Mouse (Mus musculus) forebrain, postnatal 0 days (tissue): ENCODE measurements around the gene Mthfd1l. TPM values are rescaled to one million over a fixed set of nuclear protein-coding genes. Genes with fewer than 3 reads are reported as not detected.

Experiments
- ATAC-seq: fragments of 200-750 bp; cut with Nextera tagmentation; 2 replicates; pipeline ENCODE4 v1.8.0; 2017; ENCODE audit warnings: mild to moderate bottlenecking, moderate library complexity
- DNase-seq: peaks from one replicate; pipeline ENCODE4 v3.0.0-alpha.2; 2015
- H3K27ac ChIP-seq: fragments of 300-500 bp; sonication (generic); 2 replicates; pipeline ENCODE4 v1.5.1; 2014; ENCODE audit warnings: low read depth, mild to moderate bottlenecking, antibody characterized with exemption, low read length, moderate library complexity, mixed read lengths
- H3K27me3 ChIP-seq: fragments of 300-500 bp; sonication (generic); 2 replicates; pipeline ENCODE4 v1.6.1; 2014; ENCODE audit warnings: mild to moderate bottlenecking, low read length, mixed read lengths; ENCODE audit not compliant: insufficient read depth
- H3K36me3 ChIP-seq: fragments of 300-500 bp; sonication (generic); 2 replicates; pipeline ENCODE4 v1.6.1; 2014; ENCODE audit warnings: mild to moderate bottlenecking, moderate library complexity; ENCODE audit not compliant: insufficient read depth
- H3K4me1 ChIP-seq: fragments of 300-500 bp; sonication (generic); 2 replicates; pipeline ENCODE4 v1.6.1; 2014; ENCODE audit warnings: antibody characterized with exemption; ENCODE audit not compliant: insufficient read depth
- H3K4me2 ChIP-seq: fragments of 300-500 bp; sonication (generic); 2 replicates; pipeline ENCODE4 v1.6.1; 2014; ENCODE audit warnings: low read depth, mild to moderate bottlenecking, moderate library complexity
- H3K4me3 ChIP-seq: fragments of 300-500 bp; sonication (generic); 2 replicates; pipeline ENCODE4 v1.5.1; 2014; ENCODE audit warnings: low read depth, low read length, mixed read lengths
- H3K9ac ChIP-seq: fragments of 300-500 bp; sonication (generic); 2 replicates; pipeline ENCODE4 v1.6.1; 2014; ENCODE audit warnings: mild to moderate bottlenecking
- H3K9me3 ChIP-seq: fragments of 300-500 bp; sonication (generic); 2 replicates; pipeline ENCODE4 v1.6.1; 2016; ENCODE audit warnings: low read length
- CTCF ChIP-seq: sonication (generic); IDR thresholded peaks from 2 replicates; pipeline ENCODE4 v1.5.1; 2016; ENCODE audit warnings: antibody characterized with exemption, control low read depth, low read depth
- WGBS: fragments of 180-500 bp; shearing (Covaris S2); extraction: QIAGEN DNeasy Blood & Tissue Kit; methylation state at CpG from one replicate; pipeline ENCODE4 v1.1.7; 2014; 5-methylcytosine and 5-hydroxymethylcytosine counted together
- polyA plus RNA-seq: library from polyadenylated mRNA; unstranded; fragments of >200 nt; fragmentation: Nextera tagmentation; extraction: Ambion mirVana; gene quantifications from 2 replicates; pipeline ENCODE4 v1.2.1, GENCODE M21; 2015
- total RNA-seq: library from RNA; depleted of rRNA; stranded (reverse); fragments of >200 nt; gene quantifications from 2 replicates; pipeline ENCODE4 v1.2.3, GENCODE M21; 2014

The Mthfd1l gene
- total and polyA plus RNA-seq, 2 experiments from 2014 or later: 5.9 to 9.1 TPM

DNA sequence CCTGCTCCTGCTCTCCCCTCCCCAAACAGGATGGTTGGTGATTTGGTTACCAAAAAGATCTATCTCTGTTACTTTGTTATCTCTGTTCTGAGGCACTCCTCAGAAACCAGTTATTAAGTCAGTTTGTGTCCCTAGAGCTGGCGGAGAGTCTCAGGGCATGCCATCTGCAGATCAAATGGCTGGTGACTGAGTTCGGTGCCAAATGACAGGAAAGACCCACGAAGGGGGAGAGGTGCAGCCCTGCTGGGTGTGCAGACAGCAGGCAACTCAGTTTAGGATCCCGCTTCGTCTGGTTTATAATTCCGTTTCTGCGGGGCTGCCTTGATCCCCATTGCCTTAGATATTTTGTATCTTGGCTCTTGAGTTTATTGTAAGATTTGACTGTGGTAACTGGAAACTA is 168.8 kb downstream of the Mthfd1l start:
- DNase-seq (no peak), ATAC-seq (peak; percentile 27; the same call in 1 of the 2 replicates)
- Histone ChIP-seq H3K4me1 (no peaks in the 10 kb centered on the region), H3K9ac (no peak overlapping the region), H3K36me3 (no peaks in the 10 kb centered on the region), H3K4me2 (no peak overlapping the region), H3K4me3 (no peak overlapping the region), H3K27me3 (no peaks in the 10 kb centered on the region), H3K27ac (no peak overlapping the region), H3K9me3 (no peaks in the 10 kb centered on the region)
- TF ChIP-seq CTCF: no peak
- WGBS: 54% methylated on average over 7 of the region's 7 CpGs

DNA sequence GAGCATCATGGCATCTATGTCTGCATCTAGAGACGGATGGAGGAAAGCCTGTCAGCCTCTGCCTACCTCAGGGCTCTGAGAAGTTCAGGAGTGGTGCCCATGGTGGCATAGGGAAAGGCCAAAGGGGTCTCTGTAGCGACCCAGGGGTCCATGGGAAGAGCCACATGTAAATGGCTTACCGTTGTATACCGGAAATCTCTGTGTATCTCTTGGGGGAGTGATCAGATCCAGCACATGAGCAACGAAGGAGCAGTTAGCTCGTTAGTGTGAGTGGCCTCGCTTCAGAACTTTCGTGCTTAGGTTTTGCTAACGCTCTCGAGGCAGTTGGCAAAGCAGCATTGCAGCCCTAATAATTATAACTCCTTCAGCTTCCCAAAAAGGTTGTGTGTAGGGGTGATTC is 169.9 kb downstream of the Mthfd1l start:
- H3K9me3 ChIP-seq: no peaks in the 10 kb centered on the region
- 52% methylated on average over 10 of the region's 10 CpGs for WGBS
- H3K27me3 ChIP-seq: no peaks in the 10 kb centered on the region
- no peak overlapping the region for H3K4me3 ChIP-seq
- no peak for DNase-seq
- no peak for TF ChIP-seq CTCF
- ATAC-seq: no peak
- H3K9ac ChIP-seq: no peak overlapping the region
- H3K36me3 ChIP-seq: no peaks in the 10 kb centered on the region
- no peak overlapping the region for H3K27ac ChIP-seq
- no peaks in the 10 kb centered on the region for H3K4me1 ChIP-seq
- no peak overlapping the region for H3K4me2 ChIP-seq

DNA sequence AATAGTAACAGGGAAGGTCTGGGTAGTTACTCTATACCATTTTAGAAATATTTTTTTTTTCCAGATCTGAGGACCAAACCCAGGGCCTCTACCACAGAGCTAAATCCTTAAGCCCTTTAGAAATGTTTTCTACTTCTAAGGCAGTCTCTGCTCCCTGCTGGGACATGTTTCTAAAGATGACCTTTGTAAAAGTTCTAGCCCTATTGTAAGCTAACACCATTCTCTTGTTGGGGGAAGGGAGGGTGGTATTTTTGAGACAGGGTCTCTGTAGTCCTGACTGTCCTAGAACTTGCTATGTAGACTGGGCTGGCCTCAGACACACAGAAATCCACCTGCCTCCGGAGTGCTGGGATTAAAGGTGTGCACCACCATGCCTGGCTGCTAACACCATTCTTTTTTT is 170.5 kb downstream of the Mthfd1l start:
- no peaks in the 10 kb centered on the region for H3K27me3 ChIP-seq
- H3K27ac ChIP-seq: no peak overlapping the region
- ATAC-seq: no peak
- H3K4me2 ChIP-seq: no peak overlapping the region
- no peaks in the 10 kb centered on the region for H3K9me3 ChIP-seq
- H3K4me1 ChIP-seq: no peaks in the 10 kb centered on the region
- WGBS: 58% methylated on average over 1 of the region's 1 CpGs
- H3K9ac ChIP-seq: no peak overlapping the region
- H3K4me3 ChIP-seq: no peak overlapping the region
- no peak for DNase-seq
- no peak for TF ChIP-seq CTCF
- H3K36me3 ChIP-seq: no peaks in the 10 kb centered on the region

DNA sequence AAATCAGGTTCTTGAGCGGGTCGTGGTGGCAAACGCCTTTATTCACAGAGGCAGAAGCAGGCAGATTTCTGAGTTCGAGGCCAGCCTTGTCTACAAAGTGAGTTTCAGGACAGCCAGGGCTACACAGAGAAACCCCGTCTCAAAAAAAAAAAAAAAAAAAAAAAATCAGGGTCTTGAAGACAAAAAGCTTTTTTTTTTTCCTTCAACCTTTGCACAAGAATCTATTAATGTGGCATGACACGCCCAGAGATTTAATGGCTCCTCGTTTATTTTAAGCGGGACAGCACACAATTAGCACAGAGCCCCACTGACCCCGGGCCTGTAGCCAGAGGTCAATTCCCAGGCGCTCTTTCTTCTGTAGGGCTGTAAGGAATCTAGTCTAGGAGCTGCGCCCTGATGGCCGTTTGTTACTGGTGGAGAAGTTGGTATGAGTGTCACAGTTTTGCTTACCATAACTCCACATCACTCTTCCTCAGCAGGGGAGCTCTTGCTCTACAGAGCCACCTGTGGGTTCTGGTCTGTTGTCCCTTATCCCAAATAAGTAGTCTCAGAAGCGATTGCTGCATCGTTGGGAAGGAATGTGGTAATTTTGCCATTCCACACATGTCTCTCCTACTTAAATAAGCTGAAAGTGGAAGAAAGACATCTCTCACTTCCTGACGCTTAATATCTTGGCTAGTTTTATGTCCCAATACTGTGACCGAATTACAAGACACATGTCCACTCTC is 172.3 kb downstream of the Mthfd1l start:
- H3K9me3 ChIP-seq: no peaks in the 10 kb centered on the region
- DNase-seq (no peak), ATAC-seq (no peak)
- no peak overlapping the region for H3K27ac ChIP-seq
- no peak overlapping the region for H3K4me3 ChIP-seq
- H3K4me2 ChIP-seq: no peak overlapping the region
- no peak overlapping the region for H3K9ac ChIP-seq
- TF ChIP-seq CTCF: no peak
- no peaks in the 10 kb centered on the region for H3K27me3 ChIP-seq
- H3K4me1 ChIP-seq: no peaks in the 10 kb centered on the region
- WGBS: 59% methylated on average over 16 of the region's 16 CpGs
- H3K36me3 ChIP-seq: no peaks in the 10 kb centered on the region

DNA sequence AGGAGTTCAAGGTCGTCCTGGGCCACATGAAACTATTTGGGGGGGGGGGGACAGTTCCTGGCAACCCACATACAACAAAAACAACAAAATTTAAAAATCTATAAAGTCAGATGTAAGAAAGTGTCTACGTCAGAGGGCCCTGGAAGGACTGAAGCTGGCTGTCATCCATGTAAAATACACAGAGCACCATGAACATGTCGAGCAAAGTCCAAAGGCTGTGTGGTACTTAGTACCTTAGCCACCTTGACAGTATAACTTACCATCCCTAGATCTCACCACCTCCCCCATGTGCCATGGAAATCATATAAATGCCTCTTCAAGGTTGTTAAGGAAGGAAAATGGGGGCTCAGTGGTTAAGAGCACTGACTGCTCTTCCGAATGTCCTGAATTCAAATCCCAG is 174.0 kb downstream of the Mthfd1l start:
- H3K36me3 ChIP-seq: no peaks in the 10 kb centered on the region
- no peak for DNase-seq

DNA sequence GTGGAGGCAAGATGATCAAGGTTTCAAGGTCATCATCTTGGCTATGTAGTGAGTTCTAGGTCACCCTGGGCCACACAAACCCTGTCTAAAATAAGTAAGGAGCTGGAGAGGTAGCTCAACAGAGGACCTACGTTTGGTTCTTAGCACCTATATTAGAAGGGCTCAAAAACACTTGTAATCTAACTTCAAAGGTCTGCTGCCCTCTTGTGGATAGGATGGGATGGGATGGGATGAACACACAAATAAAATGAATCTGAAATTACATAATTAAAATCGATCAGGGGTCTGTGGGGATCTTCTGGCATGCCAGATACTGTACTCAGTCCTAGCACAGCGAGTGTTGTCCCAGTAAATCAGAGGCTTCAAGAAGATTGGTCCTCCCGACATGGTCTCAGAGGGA is 178.2 kb downstream of the Mthfd1l start:
- TF ChIP-seq CTCF: no peak
- Histone ChIP-seq H3K4me2 (no peak overlapping the region), H3K4me1 (no peaks in the 10 kb centered on the region), H3K27me3 (no peaks in the 10 kb centered on the region), H3K4me3 (no peak overlapping the region), H3K9ac (no peak overlapping the region), H3K27ac (no peak overlapping the region), H3K9me3 (no peaks in the 10 kb centered on the region), H3K36me3 (no peaks in the 10 kb centered on the region)
- WGBS: 91% methylated on average over 4 of the region's 4 CpGs
- DNase-seq (no peak), ATAC-seq (no peak)

More for the DNA sequence above, 174.0 kb downstream of the Mthfd1l start:
- TF ChIP-seq CTCF: no peak
- H3K4me3 ChIP-seq: no peak overlapping the region
- ATAC-seq: no peak
- H3K27me3 ChIP-seq: no peaks in the 10 kb centered on the region
- H3K9ac ChIP-seq: no peak overlapping the region
- no peaks in the 10 kb centered on the region for H3K4me1 ChIP-seq
- 92% methylated on average over 4 of the region's 4 CpGs for WGBS
- no peak overlapping the region for H3K4me2 ChIP-seq
- H3K9me3 ChIP-seq: no peaks in the 10 kb centered on the region
- H3K27ac ChIP-seq: no peak overlapping the region

DNA sequence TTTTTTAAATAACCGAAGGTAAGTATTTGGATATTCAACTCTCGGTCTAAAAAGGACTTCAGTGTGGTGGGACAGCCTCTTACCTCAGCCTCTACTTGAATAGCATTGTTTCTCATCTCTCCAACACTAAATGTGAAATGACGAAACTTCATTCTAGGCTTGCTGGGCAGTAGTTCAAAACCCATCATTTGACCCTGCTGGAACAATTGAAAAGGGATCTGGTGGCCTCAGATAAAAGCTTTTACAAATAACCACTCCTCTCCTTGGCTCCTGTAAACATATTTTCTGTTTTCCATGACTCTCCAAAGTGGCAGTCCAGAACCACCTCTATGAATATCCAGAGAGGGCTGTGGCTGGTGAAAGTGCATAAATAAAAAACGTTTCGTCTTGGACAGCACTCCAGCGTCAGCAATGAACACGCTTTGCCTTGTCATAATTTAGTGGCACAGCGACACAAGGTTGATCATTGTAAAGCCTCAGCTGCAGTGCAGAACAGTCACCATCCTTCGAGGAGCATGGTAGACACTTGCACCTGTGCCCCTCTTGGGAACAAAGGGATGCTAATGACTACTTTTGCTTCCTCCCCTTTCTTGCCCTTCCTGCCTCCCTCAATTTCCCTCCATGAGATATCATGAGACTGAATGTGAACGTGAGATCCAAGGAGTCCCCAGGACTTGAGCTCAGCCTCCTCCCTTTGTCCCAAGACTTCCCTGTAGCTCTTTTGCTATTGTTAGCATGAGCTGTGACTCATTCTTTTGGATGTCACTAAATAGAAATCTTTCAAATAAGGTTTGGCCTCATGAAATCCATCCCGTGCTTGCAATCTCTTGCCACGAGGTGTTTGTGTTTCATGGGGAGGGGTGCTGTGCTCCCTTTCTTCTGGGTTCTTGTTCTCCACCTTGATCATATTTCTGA is 179.2 kb downstream of the Mthfd1l start:
- ATAC-seq: no peak
- no peak for TF ChIP-seq CTCF
- WGBS: 77% methylated on average over 12 of the region's 12 CpGs
- no peaks in the 10 kb centered on the region for H3K9me3 ChIP-seq
- no peak overlapping the region for H3K27ac ChIP-seq
- H3K36me3 ChIP-seq: no peaks in the 10 kb centered on the region
- no peak overlapping the region for H3K9ac ChIP-seq
- no peak for DNase-seq
- H3K27me3 ChIP-seq: no peaks in the 10 kb centered on the region
- no peaks in the 10 kb centered on the region for H3K4me1 ChIP-seq
- H3K4me2 ChIP-seq: no peak overlapping the region
- no peak overlapping the region for H3K4me3 ChIP-seq
